Mouse (Mus musculus) cerebellum, adult 2 months (tissue): Measurements from ENCODE around the gene 2010111I01Rik. TPM values are rescaled to one million over a fixed set of nuclear protein-coding genes. Genes with fewer than 3 reads are reported as not detected.

Source experiments
- DNase-seq, 2 experiments: peaks; one replicate each; pipeline ENCODE4 v3.0.0; 2021
- H3K27ac ChIP-seq: fragments of 200-500 bp; 2 replicates; pipeline ENCODE4 v1.5.1; 2012; ENCODE audit warnings: low read length, control low read depth, inconsistent platforms; ENCODE audit not compliant: insufficient read depth
- H3K27me3 ChIP-seq: fragments of 200-500 bp; 2 replicates; pipeline ENCODE4 v1.6.1; 2012; ENCODE audit warnings: inconsistent platforms, mild to moderate bottlenecking, low read length, moderate library complexity; ENCODE audit not compliant: control insufficient read depth, insufficient read depth
- H3K4me1 ChIP-seq: fragments of 200-500 bp; 2 replicates; pipeline ENCODE4 v1.6.1; 2011; ENCODE audit warnings: low read length; ENCODE audit not compliant: control insufficient read depth, insufficient read depth
- H3K4me3 ChIP-seq: fragments of 200-500 bp; replicated peaks from 2 replicates; pipeline ENCODE3; 2011; ENCODE audit warnings: mild to moderate bottlenecking, low read depth, low read length, control low read depth; ENCODE audit not compliant: insufficient read depth
- CTCF ChIP-seq: fragments of 200-500 bp; IDR thresholded peaks from 2 replicates; pipeline ENCODE4 v1.5.1; 2011; ENCODE audit warnings: low read depth, mild to moderate bottlenecking, control low read depth, low read length, moderate library complexity, borderline replicate concordance; ENCODE audit not compliant: insufficient read depth
- POLR2A ChIP-seq: fragments of 200-500 bp; IDR thresholded peaks from 2 replicates; pipeline ENCODE4 v1.6.1; 2011; ENCODE audit warnings: low read length, control low read depth, borderline replicate concordance; ENCODE audit not compliant: insufficient read depth
- WGBS: fragments of 180-500 bp; shearing (Covaris S2); methylation state at CpG from one replicate; pipeline ENCODE4 v1.1.7; 2018; 5-methylcytosine and 5-hydroxymethylcytosine counted together
- polyA plus RNA-seq: library from polyadenylated mRNA; depleted of rRNA; stranded (reverse); fragments of >200 nt; gene quantifications from 2 replicates; pipeline ENCODE4 v1.2.3, GENCODE M21; 2012

2010111I01Rik gene
- polyA plus RNA-seq, 1 experiment = 126 TPM

- Histone ChIP-seq H3K27ac (peak overlapping the region; percentile 33; the same call in 1 of the 2 replicates), H3K4me1 (peaks cover 41% of the 10 kb centered on the region), H3K4me3 (no peak overlapping the region), H3K27me3 (no peaks in the 10 kb centered on the region)
- peak in 1 of 2 experiments; percentile 63 for DNase-seq
- 49% methylated on average over 6 of the region's 6 CpGs for WGBS
- TF ChIP-seq POLR2A (no peak), CTCF (no peak)
Measured at GRCm38 (mm10) chr13:63258167-63258582, 293.5 kb downstream of the 2010111I01Rik start.

- no peak for TF ChIP-seq CTCF
- TF ChIP-seq POLR2A = no peak
- Histone ChIP-seq H3K27me3 (no peaks in the 10 kb centered on the region), H3K4me3 (no peak overlapping the region), H3K4me1 (peaks cover 41% of the 10 kb centered on the region), H3K27ac (peak overlapping the region; percentile 33; the same call in 1 of the 2 replicates)
- WGBS = 80% methylated on average over 4 of the region's 4 CpGs
- DNase-seq = no peak
Measured at GRCm38 (mm10) chr13:63258671-63259070, 294.0 kb downstream of the 2010111I01Rik start.

- 0 out of 2 replicates have a peak overlapping the region, but pooled peaks have one; percentile 23 for H3K27ac ChIP-seq
- TF ChIP-seq CTCF (no peak), POLR2A (no peak)
Measured at GRCm38 (mm10) chr13:63260133-63260532, 295.4 kb downstream of the 2010111I01Rik start.

GRCm38 (mm10) chr13:63260753-63261631 is 296.3 kb downstream of the 2010111I01Rik start:
- peak in 1 of 2 experiments; percentile 60 for DNase-seq
- Histone ChIP-seq H3K4me3 (no peak overlapping the region), H3K4me1 (peaks cover 43% of the 10 kb centered on the region), H3K27me3 (no peaks in the 10 kb centered on the region), H3K27ac (peak overlapping the region; percentile 55)
- WGBS = 40% methylated on average over 18 of the region's 18 CpGs
- TF ChIP-seq POLR2A (no peak), CTCF (no peak)

More at GRCm38 (mm10) chr13:63260133-63260532, 295.4 kb downstream of the 2010111I01Rik start:
- 29% methylated on average over 4 of the region's 4 CpGs for WGBS
- Histone ChIP-seq H3K27me3 (no peaks in the 10 kb centered on the region), H3K4me1 (peaks cover 48% of the 10 kb centered on the region), H3K4me3 (no peak overlapping the region)
- no peak for DNase-seq

GRCm38 (mm10) chr13:63261676-63262075 is 297.0 kb downstream of the 2010111I01Rik start:
- Histone ChIP-seq H3K4me1 (peaks cover 42% of the 10 kb centered on the region), H3K4me3 (no peak overlapping the region), H3K27ac (no peak overlapping the region; the same call in 1 of the 2 replicates), H3K27me3 (no peaks in the 10 kb centered on the region)
- DNase-seq = no peak
- 86% methylated on average over 3 of the region's 3 CpGs for WGBS
- TF ChIP-seq POLR2A = no peak
- TF ChIP-seq CTCF = no peak

GRCm38 (mm10) chr13:63262168-63262957 is 297.7 kb downstream of the 2010111I01Rik start:
- Histone ChIP-seq H3K4me3 (no peak overlapping the region), H3K27me3 (no peaks in the 10 kb centered on the region), H3K4me1 (peaks cover 42% of the 10 kb centered on the region), H3K27ac (0 out of 2 replicates have a peak overlapping the region, but pooled peaks have one; percentile 33)
- 18% methylated on average over 1 of the region's 1 CpGs for WGBS
- TF ChIP-seq POLR2A (no peak), CTCF (no peak)
- DNase-seq = peak in 1 of 2 experiments; percentile 55

GRCm38 (mm10) chr13:63268371-63268770 is 303.7 kb downstream of the 2010111I01Rik start:
- no peaks in the 10 kb centered on the region for H3K27me3 ChIP-seq
- H3K4me3 ChIP-seq = no peak overlapping the region
- no peak for TF ChIP-seq POLR2A
- no peak for TF ChIP-seq CTCF
- no peak overlapping the region for H3K27ac ChIP-seq
- DNase-seq = no peak
- WGBS = 94% methylated on average over 4 of the region's 4 CpGs
- peaks cover 19% of the 10 kb centered on the region for H3K4me1 ChIP-seq
